Mouse (Mus musculus): Measurements from ENCODE around the gene Trim59. TPM values are rescaled to one million over a fixed set of nuclear protein-coding genes. Genes with fewer than 3 reads are reported as not detected.

Trim59 gene
- polyA plus RNA-seq, 1 experiment from 2014 or later = 53.8 TPM

GRCm38 (mm10) chr3:69051894-69052293 lies 7.3 kb upstream of the Trim59 start:
- H3K9ac ChIP-seq (replicated peaks) = no peak overlapping the region
- DNase-seq (no peak), ATAC-seq (no peak)
- no peak overlapping the region for H3K4me2 ChIP-seq (ENCODE audit: low read depth, low read length)
- H3K27me3 ChIP-seq (ENCODE audit: insufficient read depth, low read length) = no peaks in the 10 kb centered on the region
- 83% methylated on average over 11 of the region's 11 CpGs for WGBS (ENCODE audit: insufficient replicate concordance)
- no peaks in the 10 kb centered on the region for H3K36me3 ChIP-seq (replicated peaks; ENCODE audit: insufficient read depth, low read length)
- no peaks in the 10 kb centered on the region for H3K9me3 ChIP-seq (ENCODE audit: low read length)
- no peak for TF ChIP-seq EP300 (IDR thresholded peaks at IDR 0.05; ENCODE audit: low read depth)
- TF ChIP-seq CTCF (IDR thresholded peaks at IDR 0.05; ENCODE audit: low read depth) = no peak
- H3K4me3 ChIP-seq (ENCODE audit: low read depth, low read length) = no peak overlapping the region
- no peak overlapping the region; the same call in 1 of the 2 replicates for H3K27ac ChIP-seq (ENCODE audit: low read depth)
- peaks cover 25% of the 10 kb centered on the region for H3K4me1 ChIP-seq (ENCODE audit: insufficient read depth)

- Histone ChIP-seq H3K9ac (replicated peaks) (no peak overlapping the region), H3K4me2 (ENCODE audit: low read depth, low read length) (no peak overlapping the region), H3K4me1 (ENCODE audit: insufficient read depth) (peaks cover 17% of the 10 kb centered on the region), H3K4me3 (ENCODE audit: low read depth, low read length) (no peak overlapping the region), H3K36me3 (replicated peaks; ENCODE audit: insufficient read depth, low read length) (no peaks in the 10 kb centered on the region), H3K27me3 (ENCODE audit: insufficient read depth, low read length) (no peaks in the 10 kb centered on the region), H3K27ac (ENCODE audit: low read depth) (no peak overlapping the region), H3K9me3 (ENCODE audit: low read length) (no peaks in the 10 kb centered on the region)
- DNase-seq = no peak
- ATAC-seq = no peak
- no peak for TF ChIP-seq EP300 (IDR thresholded peaks at IDR 0.05; ENCODE audit: low read depth)
- no peak for TF ChIP-seq CTCF (IDR thresholded peaks at IDR 0.05; ENCODE audit: low read depth)
- 87% methylated on average over 6 of the region's 6 CpGs for WGBS (ENCODE audit: insufficient replicate concordance)
These were observed 4.5 kb upstream of the Trim59 start for GRCm38 (mm10) chr3:69049011-69049410.

GRCm38 (mm10) chr3:69047684-69048083 lies 3.1 kb upstream of the Trim59 start:
- Histone ChIP-seq H3K4me1 (ENCODE audit: insufficient read depth) (peaks cover 12% of the 10 kb centered on the region), H3K9me3 (ENCODE audit: low read length) (no peaks in the 10 kb centered on the region), H3K27me3 (ENCODE audit: insufficient read depth, low read length) (no peaks in the 10 kb centered on the region), H3K4me3 (ENCODE audit: low read depth, low read length) (no peak overlapping the region), H3K4me2 (ENCODE audit: low read depth, low read length) (no peak overlapping the region), H3K36me3 (replicated peaks; ENCODE audit: insufficient read depth, low read length) (0 out of 2 replicates have a peak, but pooled peaks cover 5% of the 10 kb centered on the region), H3K9ac (replicated peaks) (no peak overlapping the region), H3K27ac (ENCODE audit: low read depth) (no peak overlapping the region)
- TF ChIP-seq CTCF (IDR thresholded peaks at IDR 0.05; ENCODE audit: low read depth) = no peak
- TF ChIP-seq EP300 (IDR thresholded peaks at IDR 0.05; ENCODE audit: low read depth) = no peak
- ATAC-seq (no peak), DNase-seq (no peak)
- 87% methylated on average over 4 of the region's 4 CpGs for WGBS (ENCODE audit: insufficient replicate concordance)

GRCm38 (mm10) chr3:69046509-69046908 lies 2.0 kb upstream of the Trim59 start:
- ATAC-seq (no peak), DNase-seq (no peak)
- peak overlapping the region; percentile 71 for H3K9ac ChIP-seq (replicated peaks)
- no peaks in the 10 kb centered on the region for H3K9me3 ChIP-seq (ENCODE audit: low read length)
- 48% methylated on average over 4 of the region's 4 CpGs for WGBS (ENCODE audit: insufficient replicate concordance)
- H3K27me3 ChIP-seq (ENCODE audit: insufficient read depth, low read length) = no peaks in the 10 kb centered on the region
- H3K4me1 ChIP-seq (ENCODE audit: insufficient read depth) = peaks cover 12% of the 10 kb centered on the region
- H3K4me3 ChIP-seq (ENCODE audit: low read depth, low read length) = no peak overlapping the region
- peak overlapping the region; percentile 65; the same call in 1 of the 2 replicates for H3K27ac ChIP-seq (ENCODE audit: low read depth)
- peak overlapping the region; percentile 89; the same call in 1 of the 2 replicates for H3K4me2 ChIP-seq (ENCODE audit: low read depth, low read length)
- 0 out of 2 replicates have a peak, but pooled peaks cover 8% of the 10 kb centered on the region for H3K36me3 ChIP-seq (replicated peaks; ENCODE audit: insufficient read depth, low read length)
- TF ChIP-seq CTCF (IDR thresholded peaks at IDR 0.05; ENCODE audit: low read depth) (no peak), EP300 (IDR thresholded peaks at IDR 0.05; ENCODE audit: low read depth) (no peak)

GRCm38 (mm10) chr3:69045750-69046149 lies 1.2 kb upstream of the Trim59 start:
- WGBS (ENCODE audit: insufficient replicate concordance) = 25% methylated on average over 13 of the region's 13 CpGs
- peak overlapping the region; percentile 71 for H3K9ac ChIP-seq (replicated peaks)
- peak overlapping the region; percentile 90 for H3K27ac ChIP-seq (ENCODE audit: low read depth)
- TF ChIP-seq CTCF (IDR thresholded peaks at IDR 0.05; ENCODE audit: low read depth) (no peak), EP300 (IDR thresholded peaks at IDR 0.05; ENCODE audit: low read depth) (no peak)
- H3K4me2 ChIP-seq (ENCODE audit: low read depth, low read length) = peak overlapping the region; percentile 89
- H3K9me3 ChIP-seq (ENCODE audit: low read length) = no peaks in the 10 kb centered on the region
- H3K4me1 ChIP-seq (ENCODE audit: insufficient read depth) = peaks cover 12% of the 10 kb centered on the region
- peak overlapping the region; percentile 88 for H3K4me3 ChIP-seq (ENCODE audit: low read depth, low read length)
- no peak for DNase-seq
- H3K36me3 ChIP-seq (replicated peaks; ENCODE audit: insufficient read depth, low read length) = 0 out of 2 replicates have a peak, but pooled peaks cover 13% of the 10 kb centered on the region
- H3K27me3 ChIP-seq (ENCODE audit: insufficient read depth, low read length) = no peaks in the 10 kb centered on the region
- no peak for ATAC-seq

- Histone ChIP-seq H3K4me3 (ENCODE audit: low read depth, low read length) (peak overlapping the region; percentile 88), H3K9me3 (ENCODE audit: low read length) (no peaks in the 10 kb centered on the region), H3K4me2 (ENCODE audit: low read depth, low read length) (peak overlapping the region; percentile 89), H3K27ac (ENCODE audit: low read depth) (peak overlapping the region; percentile 90), H3K27me3 (ENCODE audit: insufficient read depth, low read length) (no peaks in the 10 kb centered on the region), H3K9ac (replicated peaks) (peak overlapping the region; percentile 71), H3K36me3 (replicated peaks; ENCODE audit: insufficient read depth, low read length) (peaks cover 17% of the 10 kb centered on the region; the same call in 1 of the 2 replicates), H3K4me1 (ENCODE audit: insufficient read depth) (peaks cover 12% of the 10 kb centered on the region)
- DNase-seq (no peak), ATAC-seq (no peak)
- TF ChIP-seq CTCF (IDR thresholded peaks at IDR 0.05; ENCODE audit: low read depth) (no peak), EP300 (IDR thresholded peaks at IDR 0.05; ENCODE audit: low read depth) (no peak)
- WGBS (ENCODE audit: insufficient replicate concordance) = 6% methylated on average over 9 of the region's 9 CpGs
These were observed 797 bp upstream of the Trim59 start for GRCm38 (mm10) chr3:69045400-69045703.
